Mouse (Mus musculus) ovary, adult 18-20 months (tissue): Measurements from ENCODE around the gene Ssu72.

ENCODE experiments used
- DNase-seq: peaks from one replicate; pipeline ENCODE4 v3.0.0; 2022; ENCODE audit warnings: low spot score, mixed read lengths

Ssu72 gene

DNA sequence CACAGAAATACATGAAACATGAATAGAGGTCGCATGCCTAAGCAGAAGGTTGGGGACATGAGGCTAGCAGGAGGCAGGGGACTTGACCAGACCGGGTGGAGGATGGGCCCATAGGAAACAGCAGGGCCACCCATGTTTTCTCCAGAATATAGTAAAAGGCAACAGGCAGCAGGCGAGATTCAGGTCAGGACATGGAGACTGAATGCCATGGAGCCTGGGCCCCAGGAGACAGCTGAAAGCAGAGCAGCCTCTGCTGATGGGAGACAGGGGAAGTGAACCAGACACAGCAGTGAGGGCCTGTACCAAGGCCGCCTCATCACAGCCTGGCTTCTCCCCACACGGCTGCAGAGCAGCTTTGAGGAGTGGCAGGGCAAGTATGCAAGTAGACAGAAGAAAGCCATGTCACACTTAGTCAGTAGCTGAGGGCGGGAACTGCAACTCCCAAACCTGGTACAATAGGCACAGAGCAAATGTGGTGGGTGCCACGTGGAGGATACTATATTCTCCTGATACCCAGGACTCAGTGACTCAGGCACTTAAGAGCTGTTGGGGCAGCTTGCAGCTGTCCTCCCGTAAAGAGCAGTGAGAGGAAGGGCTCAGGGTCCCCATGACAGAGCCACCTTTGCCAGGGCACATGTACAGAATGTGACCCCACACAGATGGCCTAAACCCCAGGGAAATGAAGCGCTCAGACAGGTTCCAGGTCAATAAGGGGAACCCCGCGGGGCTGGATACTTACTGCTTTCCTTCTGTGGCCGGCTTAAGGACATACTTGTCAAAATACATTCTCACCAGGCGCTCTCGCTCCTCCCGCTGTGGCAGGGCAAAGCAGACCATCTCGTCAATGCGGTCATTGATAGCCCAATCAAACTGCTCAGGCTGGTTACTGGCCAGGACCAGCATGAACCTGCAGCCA lies 42.2 kb downstream of the Ssu72 start:
- no peak for DNase-seq

DNA sequence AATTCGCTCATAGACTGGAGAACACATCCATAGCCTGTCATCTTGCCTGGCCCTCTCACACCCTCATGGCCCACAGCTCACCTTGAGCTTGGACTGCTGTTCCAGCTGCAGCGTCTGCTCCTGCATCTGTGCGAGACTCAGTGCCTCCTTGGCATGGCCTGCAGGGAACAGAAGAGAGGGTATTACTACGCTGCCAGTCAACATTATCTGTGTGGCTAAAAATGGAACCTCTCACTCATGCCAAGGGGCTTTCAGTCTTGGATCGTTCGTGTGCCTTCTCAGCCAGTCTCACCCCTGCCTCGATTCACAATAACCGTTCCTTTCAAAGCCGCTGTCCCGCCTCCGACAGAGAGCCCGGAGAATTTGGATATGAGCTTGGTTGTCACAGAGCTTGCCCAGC lies 52.4 kb downstream of the Ssu72 start:
- DNase-seq = no peak

DNA sequence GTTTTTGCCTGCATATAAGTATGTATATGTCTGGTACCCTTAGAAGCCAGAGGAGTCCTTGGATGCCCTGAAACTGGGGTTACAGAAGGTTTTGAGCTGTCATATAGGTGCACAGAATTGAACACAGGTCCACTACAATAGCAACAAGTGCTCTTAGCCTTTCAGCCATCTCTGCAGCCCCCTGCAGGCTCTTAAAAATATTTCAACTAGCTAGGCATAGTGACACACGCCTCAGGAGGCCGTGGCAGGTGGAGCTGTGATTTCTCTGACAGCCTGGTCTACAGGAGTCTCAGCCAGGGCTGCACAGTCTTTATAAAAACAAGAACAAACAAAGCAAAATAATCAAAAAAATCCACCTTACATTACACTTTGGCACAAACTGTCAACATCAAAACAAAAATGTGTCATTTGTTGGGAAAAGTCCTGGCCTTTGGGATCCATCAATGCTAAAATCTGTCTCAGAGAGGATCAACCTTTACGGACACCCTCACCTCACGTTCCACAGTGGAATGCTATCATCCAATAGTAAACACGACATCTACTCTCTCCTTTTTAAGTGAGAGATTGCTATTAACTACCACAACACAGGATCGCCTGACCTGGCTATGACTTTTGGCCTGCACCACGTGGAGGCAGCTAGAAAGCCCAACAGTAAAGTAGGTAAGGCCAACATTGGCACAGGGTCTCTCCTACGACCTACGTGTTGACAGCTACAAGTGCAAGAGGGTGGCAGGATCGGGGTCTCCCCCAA lies 55.4 kb downstream of the Ssu72 start:
- no peak for DNase-seq

DNA sequence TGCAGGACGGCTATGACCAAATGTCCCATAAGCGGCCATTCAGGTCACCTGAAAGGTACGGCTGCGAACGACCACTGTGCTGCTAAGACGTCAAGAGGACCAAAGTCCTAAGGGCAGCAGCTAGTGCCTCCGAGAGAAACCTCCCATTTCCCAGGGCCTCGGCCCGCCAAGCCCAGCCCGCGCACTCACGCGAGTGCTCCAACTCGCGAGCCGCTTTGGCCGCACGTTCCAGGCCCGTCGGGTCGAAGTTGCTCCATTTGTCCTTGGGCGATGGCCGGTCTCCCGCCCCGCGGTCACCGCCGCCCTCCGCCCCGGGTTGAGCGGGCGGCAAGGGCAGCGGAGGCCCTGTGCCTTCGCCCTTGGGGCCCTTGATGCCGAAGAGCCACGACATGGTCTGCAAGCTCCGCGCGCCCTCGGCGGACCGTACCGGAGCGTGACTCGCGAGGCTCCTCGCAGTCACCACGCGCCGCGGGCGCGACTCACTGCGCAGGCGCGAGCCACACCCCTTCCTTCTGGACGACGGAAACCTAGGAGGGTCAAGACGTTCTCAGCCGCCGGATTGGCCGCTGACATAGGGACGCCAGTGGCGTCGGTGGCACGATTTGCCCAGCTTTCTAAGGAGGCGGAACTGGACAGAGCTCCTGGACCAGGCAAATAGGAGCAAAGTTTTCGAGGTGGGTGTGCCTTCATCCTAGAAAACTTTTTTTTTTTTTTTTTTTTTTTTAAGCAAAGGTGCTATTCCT lies 56.2 kb downstream of the Ssu72 start, which contains the start of gene Atad3a:
TSS of gene Atad3a (minus strand) at position 481 of the 743 bp plus-strand sequence.
- DNase-seq = peak; percentile 93

DNA sequence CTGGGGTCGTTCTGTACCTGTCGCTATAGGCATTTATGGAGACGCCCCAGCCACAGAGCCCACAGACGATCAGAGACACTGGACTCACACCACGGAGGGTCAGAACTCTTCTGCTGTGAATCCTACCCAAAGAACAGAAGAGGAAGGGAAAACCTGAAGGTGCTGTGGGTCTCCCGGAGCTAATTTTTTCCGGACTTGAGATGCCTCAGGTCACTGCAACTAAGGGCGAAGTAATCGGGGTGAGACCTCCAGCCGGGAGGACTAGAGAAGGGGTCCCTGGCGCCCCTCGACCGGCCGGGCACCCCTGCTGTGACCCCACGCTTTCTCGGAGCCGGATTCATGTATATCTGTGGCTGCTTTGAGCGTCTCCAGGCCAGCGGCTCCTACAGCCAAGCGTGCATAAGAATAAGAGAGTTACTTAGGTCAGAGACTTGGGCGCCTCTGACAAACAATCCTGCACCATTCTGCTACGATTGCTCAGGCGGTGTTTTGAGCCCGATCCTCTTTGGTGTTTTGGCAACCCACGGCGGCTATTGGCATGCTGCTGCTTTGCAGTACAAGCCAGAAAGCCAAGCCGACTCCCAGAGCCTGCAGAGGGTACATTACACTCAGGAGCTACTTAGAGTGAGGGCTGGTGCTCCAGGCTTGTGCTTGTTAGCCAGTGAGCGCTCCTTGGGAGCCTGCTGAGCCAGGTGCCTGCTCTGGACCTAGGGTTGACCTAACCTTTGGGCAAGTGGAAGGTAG lies 56.9 kb downstream of the Ssu72 start:
- no peak for DNase-seq

DNA sequence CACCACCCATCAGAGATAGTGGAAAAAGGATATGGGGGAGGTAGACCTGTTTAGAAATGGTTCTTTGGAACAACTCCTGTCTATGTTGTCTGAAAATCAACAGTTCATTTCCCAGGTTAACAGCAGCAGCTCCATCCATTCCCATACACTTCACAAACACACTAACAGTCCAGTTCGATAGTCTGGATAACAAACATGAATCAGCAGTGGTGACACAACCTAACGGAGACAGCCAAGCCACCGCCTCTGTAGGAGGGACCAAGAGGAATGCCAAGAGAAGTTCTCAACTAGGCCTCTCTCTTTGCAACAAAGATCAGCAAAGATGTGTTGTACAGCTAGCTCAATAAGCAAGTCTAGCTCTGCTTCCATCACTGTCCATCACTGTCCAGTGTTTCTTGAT lies 57.8 kb downstream of the Ssu72 start:
- no peak for DNase-seq

DNA sequence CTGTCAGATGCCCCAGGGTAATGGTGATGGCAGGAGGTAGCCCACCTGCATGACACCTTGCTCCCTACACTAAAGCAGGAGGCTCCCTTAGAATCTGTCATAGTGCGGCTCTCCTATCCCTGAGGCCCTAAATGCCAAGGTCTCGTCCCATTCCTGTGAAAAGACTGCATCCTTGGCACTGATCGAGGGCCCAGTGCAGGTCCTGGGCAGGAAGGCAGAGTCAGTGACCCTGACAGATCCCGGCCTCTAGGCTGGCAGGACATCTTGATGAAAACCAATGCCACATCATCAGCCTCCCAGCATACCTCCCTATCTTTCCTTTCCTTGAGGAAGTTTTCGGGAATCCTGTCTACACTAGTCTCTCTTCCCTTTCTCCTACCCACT lies 64.9 kb downstream of the Ssu72 start:
- DNase-seq = no peak

DNA sequence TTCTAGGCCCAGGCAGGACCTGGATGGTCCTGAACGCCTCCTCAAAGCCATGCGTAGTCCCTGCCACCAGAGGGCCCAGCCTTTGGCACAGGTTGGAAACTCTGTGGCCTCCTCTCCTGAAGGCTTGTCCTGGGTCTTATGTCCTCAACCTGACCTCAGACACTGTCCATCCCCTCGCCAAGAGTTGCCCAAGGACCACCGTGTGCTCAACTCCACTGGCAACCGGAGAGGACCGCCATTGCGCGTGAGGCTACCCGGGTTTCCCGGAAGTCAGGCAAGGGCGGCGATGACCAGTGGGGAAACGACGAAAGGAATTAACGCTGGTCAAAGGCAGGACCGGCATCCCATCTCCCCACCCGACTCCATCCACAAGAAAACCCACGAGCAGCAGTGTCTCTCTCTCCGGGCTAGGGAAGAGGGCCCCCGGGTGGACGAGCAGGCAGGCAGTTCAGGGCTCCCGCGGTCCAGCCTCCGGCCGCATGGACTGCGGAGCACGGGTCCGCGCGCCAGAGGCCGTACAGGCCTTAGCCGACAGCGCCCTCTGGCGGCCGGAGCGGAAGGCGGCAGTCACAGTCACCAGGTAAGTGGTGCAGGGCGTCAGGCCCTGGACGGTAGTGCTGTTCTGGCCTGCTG lies 65.4 kb downstream of the Ssu72 start:
- peak; percentile 75 for DNase-seq

DNA sequence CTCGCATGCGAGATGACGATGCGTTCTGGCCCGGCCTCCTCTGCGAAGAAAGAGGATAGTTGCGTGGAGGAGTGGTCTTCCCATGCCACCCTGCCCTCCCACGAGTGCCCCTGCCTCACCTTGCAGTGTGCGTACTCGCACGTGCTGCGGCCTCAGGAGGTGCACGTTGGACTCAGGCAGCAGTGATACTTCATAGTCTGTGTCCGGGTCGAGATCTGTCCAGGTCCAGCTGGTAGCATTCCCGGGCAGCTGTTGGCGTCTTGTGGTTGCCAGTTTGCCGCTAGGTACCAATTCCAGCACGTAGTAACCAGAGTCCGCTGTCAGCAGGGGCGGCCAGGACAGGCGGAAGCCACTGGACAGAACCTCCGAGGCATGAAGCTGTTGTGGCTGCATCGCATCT lies 66.0 kb downstream of the Ssu72 start:
- no peak for DNase-seq

DNA sequence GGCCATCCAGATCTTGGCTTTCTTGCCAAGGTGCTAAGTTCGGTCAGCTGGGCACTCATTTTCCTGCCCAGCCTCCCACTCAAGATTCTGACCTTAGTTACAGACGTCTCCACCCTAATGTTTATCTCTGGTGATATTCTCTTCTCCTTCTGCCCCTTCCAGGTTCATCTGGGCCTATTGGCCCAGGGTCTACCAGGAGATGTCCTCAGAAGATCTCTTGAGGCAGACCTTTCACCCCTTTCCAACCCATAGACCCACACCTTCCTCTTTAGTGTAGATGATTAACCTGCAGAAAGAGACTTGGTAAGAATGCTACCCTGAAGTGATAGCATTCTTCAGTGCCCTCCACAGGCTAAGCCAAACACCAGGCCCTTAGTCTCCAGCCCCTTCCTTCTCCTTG lies 67.1 kb downstream of the Ssu72 start:
- no peak for DNase-seq

DNA sequence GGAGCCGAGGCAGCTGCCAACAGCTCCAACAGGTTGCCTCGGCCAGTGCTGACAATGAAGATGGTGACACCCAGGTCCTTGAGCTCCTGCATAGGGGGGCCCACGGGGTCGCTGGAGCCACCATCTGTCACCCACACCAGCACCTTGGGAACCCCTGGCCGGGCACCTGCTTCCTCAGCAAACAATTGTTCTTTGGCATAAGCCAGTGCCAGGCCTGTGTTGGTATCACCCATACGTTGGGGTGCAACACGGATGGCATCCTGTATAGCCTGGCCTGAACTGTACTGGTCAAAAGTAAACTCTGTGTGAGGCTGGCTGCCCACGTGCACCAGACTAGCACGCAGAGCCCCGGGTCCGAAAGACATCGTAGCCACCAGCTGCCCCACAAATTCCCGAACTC lies 68.2 kb downstream of the Ssu72 start:
- DNase-seq = no peak

DNA sequence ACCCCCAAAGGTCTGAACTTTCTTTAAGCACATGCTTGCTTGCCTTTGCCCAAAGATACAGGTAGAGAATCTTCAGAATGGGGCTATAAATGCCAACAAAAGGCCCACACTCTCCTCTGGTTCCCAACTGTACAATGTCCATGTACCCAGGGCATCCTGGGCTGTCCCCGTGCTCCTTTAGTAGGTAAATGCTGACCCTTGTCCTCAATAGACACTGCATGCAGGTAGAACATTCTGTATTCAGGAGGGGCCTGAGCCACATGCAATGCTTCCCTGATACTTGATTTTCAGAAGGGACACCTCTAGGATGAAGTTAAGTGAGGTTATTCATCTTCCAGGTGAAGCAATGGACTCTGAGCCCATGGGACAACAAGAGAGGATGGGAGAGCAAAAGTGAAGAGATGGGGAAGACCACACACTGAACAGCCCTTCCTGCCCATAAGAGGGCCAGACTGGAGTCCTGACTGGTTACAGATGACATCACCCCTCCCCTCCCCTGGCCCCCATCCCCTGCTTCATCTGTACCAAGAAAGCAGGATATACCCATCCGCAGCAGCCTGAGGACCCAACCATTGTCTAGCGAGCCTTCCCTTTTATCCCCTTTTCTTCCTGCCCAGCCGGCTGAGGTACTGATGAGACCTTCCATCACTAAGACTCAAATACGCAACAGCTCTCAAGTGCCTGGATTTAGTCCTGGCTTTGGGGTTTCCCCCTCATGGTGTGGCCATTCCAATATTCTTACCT lies 68.9 kb downstream of the Ssu72 start:
- no peak for DNase-seq

DNA sequence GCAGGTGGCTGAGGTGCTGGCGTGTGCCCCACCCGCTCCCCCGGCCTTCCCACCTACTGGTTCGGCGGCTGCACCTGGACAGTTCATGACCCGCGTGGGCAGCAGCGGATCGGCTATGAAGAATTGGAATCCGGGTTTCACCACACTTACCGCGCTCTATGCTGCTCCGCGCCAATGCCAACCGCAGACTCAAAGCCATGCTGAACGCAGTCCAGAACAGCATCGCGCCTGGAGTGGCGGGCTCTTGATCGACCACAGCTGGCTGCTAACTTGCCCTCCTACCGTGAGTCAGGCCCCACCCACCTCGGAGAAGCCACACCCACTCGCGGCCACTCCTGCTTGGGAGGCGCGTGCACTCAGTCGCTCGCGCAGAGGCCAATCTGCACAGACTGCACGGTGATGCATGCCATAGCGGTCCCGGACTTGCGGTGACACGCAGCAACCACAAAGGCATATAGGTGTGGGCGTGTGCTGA lies 69.7 kb downstream of the Ssu72 start, which contains the start of gene Vwa1:
TSS of gene Vwa1 (minus strand) at position 419 of the 475 bp plus-strand sequence.
- peak; percentile 81 for DNase-seq

DNA sequence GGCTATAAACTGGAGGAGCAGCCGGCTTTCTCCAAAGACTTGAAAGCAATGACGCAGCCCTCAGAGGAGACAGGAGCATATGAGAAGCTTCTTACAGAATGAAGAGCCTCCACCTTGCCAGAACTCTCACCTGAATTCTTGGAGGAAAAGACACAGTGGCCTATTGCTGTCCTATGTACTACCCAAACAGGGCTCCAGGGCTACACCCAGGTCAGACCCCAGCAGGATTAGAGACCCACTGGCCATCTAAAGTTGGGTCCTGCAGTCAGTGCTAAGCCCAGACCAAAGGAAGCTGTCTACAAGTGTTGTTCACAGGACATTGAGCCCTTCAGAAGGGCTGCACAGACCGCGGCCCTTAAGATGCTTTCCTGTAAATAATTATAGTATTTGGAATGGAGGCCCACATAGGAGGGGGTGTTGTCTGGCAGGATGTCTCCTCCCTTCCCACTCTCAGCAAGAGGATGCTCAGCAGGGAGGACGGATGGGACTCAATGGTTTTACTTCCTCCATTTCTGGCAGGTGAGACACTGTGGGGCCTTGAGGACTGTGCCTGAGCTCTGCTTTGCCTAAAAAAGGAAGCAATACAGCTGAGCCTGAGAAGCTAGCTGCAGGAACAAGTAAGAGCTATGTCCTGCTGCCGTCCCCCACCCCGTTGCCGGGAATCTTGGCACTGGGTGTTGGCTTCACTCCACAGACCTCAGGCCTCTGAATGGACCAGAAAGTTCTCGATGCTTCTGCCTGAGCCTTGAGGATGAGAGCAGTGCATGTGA lies 70.6 kb downstream of the Ssu72 start:
- peak; percentile 28 for DNase-seq

DNA sequence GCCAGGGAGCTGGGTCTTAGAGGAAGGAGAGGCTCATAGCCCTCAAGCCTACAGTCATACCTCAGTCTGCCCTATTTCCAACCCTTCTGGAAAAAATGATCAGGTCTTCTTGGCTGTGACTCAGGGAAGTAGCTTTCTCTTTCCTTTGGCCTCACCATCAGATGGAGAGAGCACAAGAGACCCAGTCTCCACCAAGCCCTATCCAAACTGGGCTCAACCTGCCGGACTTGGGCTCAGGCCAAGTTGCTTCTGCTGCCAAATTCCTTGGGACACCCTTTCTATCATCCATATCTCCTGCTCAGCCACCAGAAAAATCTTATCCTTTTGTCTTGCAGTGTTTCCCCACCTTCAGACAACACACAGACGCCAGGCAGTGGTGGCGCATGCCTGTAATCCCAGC lies 71.3 kb downstream of the Ssu72 start:
- no peak for DNase-seq

DNA sequence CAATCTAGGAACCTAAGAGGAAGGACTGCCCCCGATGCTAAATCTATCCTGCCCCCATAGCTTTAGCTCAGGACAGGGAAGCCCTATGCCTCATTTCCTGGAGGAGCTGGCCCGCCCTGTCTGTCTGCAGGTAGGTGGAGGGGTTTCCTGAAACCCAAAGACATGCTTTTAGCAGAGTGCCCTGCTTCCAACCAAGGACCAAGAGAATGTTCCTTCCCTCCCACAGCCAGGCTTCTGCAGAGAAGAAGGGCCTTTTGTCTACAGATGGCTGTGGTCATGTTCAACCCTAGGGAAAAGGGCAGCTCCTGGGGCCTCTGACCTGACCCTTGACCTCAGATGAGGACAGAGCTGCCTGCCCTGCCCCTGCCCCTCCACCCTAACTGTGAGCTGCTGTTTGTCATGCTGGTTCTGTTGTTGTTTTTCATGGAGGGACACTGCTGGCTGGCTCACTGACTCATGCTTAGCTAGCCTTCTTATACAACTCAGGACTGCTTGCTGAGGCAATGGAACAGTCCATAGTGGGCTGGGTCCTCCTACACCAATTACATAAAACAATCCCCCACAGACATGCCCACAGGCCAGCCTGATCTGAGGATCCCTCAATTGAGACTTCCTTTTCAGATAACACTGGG lies 72.2 kb downstream of the Ssu72 start:
- DNase-seq = no peak

DNA sequence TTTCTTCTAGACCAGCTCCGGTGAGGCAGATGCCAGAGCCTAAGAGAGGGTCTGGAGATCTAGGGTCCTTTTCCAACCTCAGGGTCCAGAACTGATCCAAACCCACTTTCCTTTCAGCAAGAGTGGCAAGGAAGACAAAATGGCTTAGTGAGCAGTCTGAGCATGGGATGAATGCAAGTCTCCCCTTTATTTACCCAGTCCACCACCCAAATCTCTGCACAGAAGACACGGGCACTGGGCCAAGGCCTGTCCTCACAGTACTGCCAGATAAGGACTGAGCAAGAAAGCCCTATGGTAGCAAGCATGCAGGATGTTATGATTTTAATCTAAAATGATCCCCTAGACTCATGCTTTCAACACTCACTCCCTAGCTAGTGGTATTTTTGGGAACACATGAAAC lies 73.2 kb downstream of the Ssu72 start:
- peak; percentile 52 for DNase-seq

DNA sequence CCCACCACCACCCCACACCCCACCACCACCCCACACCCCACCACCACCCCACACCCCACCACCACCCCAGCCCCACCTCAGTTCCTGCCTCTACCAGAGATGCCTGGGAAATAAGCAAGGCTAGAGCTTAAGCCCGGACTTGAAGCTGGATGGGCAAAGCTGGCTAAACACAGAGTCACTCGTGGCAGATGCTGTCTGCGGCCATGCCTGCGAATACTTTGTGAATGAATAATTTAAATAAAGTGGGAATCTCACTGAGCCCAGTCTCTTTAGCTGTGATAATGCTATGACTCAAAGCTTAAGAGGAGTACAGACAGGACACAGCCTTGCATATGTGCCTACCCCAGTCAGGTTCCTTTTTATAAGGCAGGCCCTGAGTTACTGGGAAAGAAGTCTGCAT lies 74.9 kb downstream of the Ssu72 start:
- no peak for DNase-seq

DNA sequence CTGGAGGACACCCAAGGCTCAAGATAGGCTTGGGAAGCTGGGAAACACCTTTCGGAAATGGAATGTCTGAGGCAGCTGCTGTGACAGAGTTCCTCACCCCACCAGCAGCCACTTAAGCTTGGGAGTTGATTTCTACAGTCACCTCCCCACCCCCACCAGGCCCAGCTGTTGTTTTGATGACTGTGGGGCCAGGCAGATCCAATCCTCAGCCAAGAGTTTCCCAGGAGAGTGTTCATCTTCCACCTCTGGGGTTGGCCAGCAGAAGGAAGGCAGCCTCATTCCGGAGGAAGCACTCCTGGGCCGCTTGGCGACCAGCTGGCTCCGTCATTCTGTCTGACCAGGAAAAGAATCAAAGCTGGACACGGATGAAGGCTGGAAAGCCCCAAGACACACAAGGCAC lies 76.3 kb downstream of the Ssu72 start:
- DNase-seq = peak; percentile 50
